Mouse (Mus musculus) right cerebral cortex, adult 2 months (tissue): ENCODE results near the gene Mrpl18.
A peak's percentile ranks its signal among the peaks of the same experiment; 100 is the strongest.
"Not testable (repeated sequence)": the region's sequence is repeated elsewhere in the genome, so short reads cannot be mapped to it uniquely, and the experiment has no call there.

ENCODE experiments used
- DNase-seq, 2 experiments: peaks; one replicate each; pipeline ENCODE4 v3.0.0; 2021 to 2022; ENCODE audit warnings: low spot score in 2 of 2

Mrpl18 gene

DNA sequence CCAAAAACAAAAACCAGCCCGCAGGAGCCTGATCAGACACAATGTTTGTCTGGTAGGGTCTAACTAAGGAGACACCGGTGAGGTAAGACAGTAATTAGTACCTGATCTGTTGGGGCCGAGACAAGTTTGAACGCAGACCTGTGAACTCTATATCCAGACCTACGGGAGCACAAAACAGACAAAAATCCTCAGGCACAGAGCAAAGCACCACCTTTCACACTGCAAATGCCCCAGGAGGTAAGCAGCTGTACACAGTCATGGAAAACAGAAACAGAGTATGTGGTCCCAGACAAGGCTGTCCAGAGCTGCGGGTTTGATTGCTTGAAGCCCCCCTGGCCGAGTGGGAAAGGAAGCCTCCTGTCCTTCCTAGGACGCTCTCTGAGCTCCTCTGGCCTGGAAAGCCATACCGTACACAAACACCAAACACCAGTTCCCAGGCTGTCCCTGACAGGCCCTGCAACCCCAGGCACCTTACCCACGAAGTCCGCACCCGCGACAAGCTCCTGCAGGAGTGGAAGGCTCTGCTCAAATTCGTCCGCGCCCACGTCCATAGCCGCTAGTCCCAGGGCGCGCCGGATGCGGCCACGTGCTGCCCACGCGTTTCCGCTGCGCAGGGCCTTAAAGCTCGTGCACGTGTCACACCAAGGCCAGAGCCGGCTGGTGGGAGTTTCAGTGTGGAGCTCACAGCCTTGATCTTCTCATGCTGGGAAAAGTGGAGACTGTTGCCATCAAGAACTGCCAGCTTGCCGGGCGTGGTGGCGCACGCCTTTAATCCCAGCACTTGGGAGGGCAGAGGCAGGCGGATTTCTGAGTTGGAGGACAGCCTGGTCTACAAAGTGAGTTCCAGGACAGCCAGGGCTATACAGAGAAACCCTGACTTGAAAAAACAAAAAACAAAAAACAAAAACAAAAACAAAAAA lies 6.5 kb downstream of the Mrpl18 start, which contains the start of gene Pnldc1:
TSS of gene Pnldc1 (minus strand) at position 870 of the 920 bp plus-strand sequence.
- DNase-seq, result no peak

DNA sequence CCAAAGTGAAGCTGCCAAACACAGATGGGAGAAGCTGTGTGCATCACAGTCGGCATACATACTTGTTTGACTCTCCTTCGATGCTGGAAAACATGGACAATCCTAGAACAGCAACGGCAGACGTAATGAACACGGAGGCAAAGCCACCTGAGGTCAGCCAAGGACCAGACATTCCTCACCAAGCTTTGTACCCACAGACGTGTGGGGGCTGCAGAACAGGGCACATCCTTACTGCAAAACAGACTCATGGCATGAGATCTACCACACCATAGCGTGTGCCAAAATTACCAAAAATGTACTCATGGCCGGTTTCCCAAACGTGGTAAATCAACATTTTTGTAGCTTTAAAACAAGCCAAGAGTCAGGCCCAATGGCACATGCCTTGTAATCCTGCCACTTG lies 9.7 kb downstream of the Mrpl18 start:
- no peak for DNase-seq

DNA sequence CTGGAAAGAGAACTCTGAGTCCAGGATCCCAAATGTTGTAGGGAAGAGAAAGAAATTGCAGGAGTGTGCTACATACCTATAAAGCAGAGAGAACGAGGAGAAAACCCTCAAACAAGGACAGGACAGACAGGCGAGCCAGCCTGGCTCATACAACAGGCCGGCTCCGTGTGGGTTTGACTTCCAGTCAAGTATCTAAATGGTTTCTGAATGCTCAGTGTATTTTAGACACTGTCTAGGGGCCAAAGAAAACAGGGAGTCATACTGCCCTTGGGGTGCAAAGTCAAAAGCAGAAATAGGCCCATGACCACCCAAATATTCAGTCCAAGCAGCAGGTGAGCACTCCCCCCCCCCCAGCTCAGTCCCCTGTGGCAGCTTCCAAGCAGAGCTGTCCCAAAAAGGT lies 10.3 kb downstream of the Mrpl18 start:
- no peak for DNase-seq

- DNase-seq, result no peak
Observed at GRCm38 (mm10) chr17:12904349-12904748, 11.8 kb downstream of the Mrpl18 start.

DNA sequence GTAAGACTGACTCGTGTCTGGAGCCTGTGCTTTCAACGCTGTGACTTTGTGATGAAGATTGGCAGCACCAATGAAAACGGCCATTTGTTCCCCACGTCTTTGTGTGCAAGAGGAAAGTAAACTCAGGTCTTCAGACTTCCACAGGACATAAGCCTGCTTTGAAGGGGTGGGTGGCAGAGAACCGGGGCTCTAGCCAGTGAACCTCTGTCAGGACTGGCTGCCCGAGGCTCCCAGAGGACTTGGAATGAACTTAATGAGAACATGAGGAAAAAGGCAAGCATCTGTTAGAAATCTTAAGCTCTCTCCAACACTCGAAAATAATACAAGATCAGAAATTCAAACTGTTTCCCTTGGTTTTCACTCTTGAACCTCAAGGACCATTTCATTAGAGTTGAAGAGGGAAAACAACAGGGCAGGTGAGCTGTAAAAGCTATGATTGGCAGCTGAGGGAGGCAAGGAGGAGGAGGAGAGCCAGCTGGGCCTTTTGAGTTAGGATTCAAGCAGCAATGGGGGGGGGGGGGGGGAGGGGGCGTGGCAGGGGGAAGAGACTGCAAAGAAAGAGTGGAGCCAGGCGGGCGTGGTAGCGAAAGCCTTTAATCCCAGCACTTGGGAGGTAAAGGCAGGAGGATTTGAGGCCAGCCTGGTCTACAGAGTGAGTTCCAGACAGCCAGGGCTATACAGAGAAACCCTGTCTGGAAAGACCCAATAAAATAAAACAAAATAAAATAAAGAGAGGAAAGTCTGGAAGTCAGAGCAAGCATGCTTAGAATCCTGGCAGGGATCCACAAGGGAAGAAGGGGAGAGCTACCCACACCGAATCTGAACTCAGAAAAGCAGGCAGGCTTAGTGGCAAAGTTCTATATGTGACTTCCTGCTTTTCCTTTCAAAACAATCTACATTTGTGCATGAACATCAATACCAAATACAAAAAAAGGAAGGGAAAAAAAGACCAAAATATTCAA lies 12.5 kb downstream of the Mrpl18 start:
- no peak for DNase-seq

- no peak for DNase-seq
Observed at GRCm38 (mm10) chr17:12902291-12902690, 13.9 kb downstream of the Mrpl18 start.

DNA sequence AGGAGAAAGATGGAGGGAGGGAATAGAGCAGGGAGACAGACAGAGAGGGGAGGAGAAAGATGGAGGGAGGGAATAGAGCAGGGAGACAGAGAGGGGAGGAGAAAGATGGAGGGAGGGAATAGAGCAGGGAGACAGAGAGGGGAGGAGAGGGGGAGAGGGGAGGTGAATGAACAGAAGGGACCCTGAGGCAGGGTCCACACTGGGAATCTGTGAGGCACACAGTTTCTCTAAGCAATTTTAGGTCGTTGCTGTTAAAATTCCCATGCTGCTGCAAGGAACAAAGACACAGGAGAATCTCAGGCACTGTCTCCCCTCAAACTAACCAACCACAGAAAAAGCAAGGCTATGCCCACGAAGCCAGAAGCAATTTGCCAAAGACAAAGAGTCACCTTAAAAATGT lies 17.5 kb downstream of the Mrpl18 start:
- DNase-seq, result not testable (repeated sequence)

GRCm38 (mm10) chr17:12897674-12898073 lies 18.5 kb downstream of the Mrpl18 start:
- DNase-seq, result no peak

- DNase-seq, result no peak
Observed at GRCm38 (mm10) chr17:12892033-12892432, 24.1 kb downstream of the Mrpl18 start.

DNA sequence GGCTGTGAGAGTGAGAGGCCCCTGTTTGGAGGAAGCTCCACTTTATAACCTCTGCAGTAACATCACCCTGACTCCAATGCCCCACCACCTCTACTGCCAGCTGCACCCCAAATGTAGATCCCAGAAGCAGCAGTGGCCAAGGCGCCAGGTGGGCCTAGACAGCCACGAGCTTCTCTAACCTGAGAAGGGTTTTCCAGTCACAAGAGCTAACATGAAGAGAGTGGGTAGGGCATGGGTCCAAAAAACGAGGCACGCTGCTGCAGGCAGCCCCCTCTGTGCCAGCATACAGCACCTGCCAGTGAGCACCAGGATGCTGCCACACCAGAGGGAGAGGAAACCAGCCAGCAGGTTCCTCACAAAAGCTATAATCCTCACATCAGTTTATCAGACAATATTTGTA lies 25.1 kb downstream of the Mrpl18 start:
- DNase-seq, result no peak

DNA sequence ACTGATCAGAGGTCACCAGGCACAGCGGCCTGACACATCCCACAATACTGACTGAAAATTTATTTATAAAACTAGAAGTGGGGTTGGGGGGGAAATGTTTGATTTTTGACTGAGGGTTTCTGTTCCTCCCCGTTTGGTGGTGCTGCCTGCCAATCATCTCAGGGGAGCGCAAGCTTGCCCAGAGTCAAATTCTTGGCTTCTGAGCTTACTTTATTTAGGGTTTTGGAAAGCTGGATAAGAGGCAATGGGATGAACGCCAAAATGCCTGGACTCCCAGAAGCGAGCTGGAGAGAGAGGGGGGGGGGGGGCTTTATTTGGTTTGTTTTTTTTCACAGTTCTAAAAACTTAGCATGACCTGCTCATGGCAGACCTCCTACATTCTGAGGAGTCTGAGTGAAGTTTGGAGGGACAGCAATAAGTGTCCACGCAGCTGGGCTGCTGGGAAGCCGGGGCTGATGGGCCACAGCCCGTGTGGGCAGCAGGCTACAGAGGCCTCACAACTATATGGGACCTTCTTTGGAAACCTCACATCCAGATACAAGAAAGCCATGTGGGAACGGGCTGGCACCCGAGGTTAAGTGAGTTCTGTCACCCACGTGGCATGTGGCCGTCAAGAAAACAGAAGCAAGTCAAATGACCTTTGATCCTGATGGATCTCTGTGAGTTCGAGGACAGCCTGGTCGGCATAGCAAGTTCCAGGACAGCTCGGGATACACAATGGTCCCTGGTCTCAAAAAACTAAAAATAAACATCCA lies 28.9 kb downstream of the Mrpl18 start:
- DNase-seq, result no peak

GRCm38 (mm10) chr17:12886620-12887019 lies 29.5 kb downstream of the Mrpl18 start:
- DNase-seq, result no peak

- DNase-seq, result no peak
Observed at GRCm38 (mm10) chr17:12881216-12881615, 34.9 kb downstream of the Mrpl18 start.

DNA sequence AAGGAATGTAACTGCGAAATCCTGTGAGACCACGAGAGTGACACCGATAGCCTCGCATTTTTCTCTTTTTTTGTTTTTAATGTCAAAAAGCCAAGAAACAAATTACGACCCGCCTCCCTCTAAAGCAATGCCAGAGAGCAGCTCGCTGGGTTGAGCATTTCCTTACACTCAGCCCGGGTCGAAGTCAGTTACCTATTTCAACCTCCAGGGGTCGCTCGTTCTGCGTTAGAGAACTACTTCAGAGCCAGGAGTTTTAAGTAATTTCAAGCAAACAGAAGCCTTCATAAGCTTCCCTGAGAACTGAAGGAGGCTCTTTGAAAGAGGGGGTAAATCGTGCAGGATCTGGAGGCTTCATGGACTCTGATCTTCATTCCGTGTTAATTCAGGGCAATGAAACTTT lies 36.0 kb downstream of the Mrpl18 start:
- DNase-seq, result peak; percentile 93 to 94

DNA sequence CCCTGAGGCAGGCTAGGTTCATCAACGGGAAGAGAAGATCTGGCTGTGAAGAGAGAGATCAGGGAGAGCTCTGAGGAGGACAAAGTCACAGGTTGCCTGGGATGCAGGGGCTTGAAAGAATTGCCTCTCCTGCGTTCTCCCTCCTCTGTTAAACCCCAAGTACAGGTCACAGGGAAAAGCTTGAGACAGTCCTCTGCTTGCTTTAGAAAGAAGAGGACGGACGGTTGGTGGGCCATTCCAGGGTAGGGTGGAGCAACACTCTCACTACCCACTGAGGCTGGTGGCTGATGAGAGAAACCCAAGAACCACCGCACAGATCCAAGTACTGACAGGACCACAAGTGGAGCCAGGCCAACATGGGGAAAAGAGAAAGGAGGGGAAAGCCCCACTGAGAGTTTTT lies 40.4 kb downstream of the Mrpl18 start, which contains the start of gene Mrgprh:
TSS of gene Mrgprh (plus strand) at position 301 of the 400 bp plus-strand sequence.
- no peak for DNase-seq

GRCm38 (mm10) chr17:12872275-12873028 lies 43.7 kb downstream of the Mrpl18 start:
- peak in 1 of 2 experiments; percentile 60 for DNase-seq

GRCm38 (mm10) chr17:12868640-12869039 lies 47.5 kb downstream of the Mrpl18 start:
- no peak for DNase-seq

GRCm38 (mm10) chr17:12868043-12868442 lies 48.1 kb downstream of the Mrpl18 start, which contains the start of gene Mas1:
Gene Mas1 (minus strand): TSS chr17:12868143.
- no peak for DNase-seq

- peak; percentile 72 to 78 for DNase-seq
Observed at GRCm38 (mm10) chr17:12866853-12867252, 49.3 kb downstream of the Mrpl18 start.

DNA sequence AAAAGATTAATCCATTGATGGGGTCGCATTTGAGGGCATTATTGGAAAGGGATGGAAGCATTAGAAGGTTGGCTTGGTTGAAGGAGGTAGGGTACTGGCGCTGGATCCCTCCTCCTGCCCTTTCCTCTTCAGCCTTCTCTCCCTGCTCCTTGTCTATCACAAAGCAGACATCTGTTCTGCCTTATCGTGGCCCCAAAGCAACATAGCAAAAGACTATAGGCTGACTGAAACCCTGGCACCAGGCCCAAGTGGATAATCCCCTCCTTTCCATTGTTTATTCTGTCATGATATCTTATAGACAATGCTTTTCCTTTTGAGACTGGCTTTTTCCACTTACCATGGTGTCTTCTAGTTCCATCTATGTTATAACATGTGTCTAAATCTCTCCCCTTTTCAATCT lies 50.7 kb downstream of the Mrpl18 start:
- DNase-seq, result no peak

- no peak for DNase-seq
Observed at GRCm38 (mm10) chr17:12864111-12864510, 52.0 kb downstream of the Mrpl18 start.
